Mouse (Mus musculus) embryo, embryonic 10.5 days (tissue): ENCODE measurements at regions not wholly inside any gene's neighbourhood (a gene's known extent, or its start where the extent isn't known, plus 50 kb on each side); places are given as distances from the start of the nearest gene placed in this dataset.
A peak's percentile ranks its signal among the peaks of the same experiment; 100 is the strongest.

Experiments used
- DNase-seq: peaks from one replicate; pipeline ENCODE4 v3.0.0-alpha.2; 2015; ENCODE audit warnings: low spot score

DNA sequence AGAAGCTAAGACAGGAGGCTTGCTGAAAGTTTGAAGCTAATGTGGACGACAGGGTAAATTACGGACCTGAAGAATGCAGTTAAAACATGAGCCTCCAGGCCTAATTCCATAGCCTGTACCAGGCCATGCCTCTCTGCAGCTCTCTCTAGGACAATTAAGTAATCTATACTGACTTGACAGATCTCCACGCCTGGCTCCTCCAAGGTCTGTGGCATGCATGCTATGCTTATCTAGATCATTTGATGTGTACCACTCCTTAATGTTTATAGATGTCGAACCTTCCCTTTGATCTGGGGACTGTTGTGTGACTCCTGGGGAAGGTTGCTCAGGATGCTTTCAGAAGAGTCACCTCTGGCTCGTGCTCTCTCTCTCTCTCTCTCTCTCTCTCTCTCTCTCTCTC, 62.2 kb upstream of the Cd55 start:
- DNase-seq: peak; percentile 22

DNA sequence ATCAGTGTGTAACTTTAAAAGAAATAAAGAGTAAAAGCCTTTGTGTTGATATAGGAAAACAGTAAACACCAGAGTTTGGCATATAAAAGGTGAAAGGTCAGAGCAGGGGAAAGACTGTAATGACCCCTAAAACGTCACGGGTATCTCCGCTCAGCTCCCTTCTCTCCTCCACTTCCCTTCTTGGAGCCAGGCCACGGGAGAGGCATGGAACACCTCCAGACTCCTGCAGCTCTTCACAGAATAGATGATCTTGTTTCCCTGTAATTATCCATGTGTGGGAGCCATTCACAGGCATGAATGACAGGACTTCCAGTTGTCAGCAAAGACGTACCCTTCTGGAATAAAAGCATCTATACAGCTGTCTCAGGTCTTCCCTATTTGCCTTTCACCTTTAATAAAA, 55.3 kb upstream of the Cd55 start:
- DNase-seq: no peak

DNA sequence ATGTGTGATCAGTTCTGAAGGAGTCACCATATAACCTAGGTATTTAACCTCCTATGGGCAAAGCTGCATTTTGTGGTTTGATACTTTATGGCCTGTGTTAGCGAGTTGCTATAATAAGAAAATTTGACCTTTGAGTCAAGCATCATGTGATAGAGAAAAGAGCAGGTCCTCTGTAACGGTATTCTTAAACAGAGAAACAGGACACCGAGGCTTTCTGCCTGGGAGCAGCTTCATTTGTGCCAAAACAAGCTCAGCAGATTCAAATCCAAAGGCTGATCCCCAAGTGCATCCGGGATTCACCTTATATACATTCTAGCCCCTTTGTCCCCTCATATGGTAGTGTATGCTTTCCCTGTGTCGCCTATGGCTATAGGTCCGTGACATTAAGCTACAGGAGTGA, 54.1 kb upstream of the Cd55 start:
- no peak for DNase-seq

DNA sequence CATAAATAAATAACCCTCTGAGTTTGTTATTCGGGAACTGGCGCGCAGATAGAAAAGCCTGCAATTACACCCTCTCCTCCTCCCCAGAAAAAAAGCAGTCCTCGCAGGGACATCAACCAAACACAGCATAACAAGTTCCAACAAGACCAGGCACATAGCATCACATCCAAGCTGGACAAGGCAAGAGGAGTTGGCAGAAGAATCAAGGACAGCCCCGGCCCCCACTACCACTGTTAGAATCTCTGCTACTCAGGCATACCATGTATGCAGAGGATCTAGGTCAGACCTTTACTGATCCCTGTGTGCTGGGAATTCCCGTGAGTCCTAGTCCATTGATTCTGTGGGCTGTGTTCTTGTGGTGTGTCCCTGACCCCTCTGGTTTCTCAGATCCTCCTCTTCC, 52.8 kb upstream of the Cd55 start:
- DNase-seq: no peak

DNA sequence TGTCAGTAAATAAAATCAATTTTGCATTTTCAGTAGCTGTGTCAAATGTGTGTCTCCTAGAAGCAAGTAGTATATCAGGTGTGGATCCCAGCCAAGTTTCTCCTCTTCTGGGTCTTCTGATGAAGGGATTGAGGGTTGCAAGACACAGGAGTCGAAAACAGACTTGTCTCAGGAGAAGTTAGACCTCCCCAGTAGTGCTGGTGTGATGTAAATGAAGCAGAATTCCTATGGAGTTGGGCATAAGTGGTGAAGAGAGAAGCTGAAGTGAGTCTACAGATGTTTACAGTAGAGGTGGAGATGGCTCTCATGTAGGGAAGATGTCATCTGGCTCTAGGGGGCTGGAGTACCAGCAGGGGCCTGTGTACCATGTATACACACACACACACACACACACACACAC, 50.9 kb upstream of the Cd55 start:
- DNase-seq: no peak

DNA sequence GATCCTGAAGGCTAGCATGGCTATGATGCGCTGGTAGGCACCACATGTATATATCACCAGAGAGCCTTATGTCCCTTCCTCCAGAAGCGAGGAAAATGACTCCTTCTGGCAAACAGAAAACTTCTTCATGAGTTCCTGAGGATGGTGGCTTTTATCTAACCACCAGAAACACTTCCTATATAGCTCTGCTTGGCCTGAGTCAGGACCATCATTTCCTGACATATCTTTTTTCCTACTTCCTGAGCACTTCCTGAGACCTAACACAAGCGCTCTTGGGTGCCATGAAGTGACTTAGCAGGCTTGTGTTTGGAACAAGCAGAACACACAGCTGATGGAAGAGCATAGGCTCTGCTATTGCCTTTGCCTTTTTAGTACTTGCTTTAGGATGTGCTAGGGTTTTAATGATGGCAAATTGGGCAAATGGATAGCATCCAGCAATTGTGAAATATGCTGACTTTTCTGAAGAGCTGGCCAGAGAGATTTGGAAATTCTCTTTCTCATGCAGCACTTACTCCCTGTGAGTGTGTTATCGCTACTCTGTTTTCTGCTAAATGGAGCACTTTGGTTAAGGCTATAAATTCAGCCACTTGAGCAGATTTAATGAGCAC, 50.4 kb upstream of the Cd55 start:
- no peak for DNase-seq
